36 mouse cellular contexts compared by ENCODE assay signal in the genomic region with DNA sequence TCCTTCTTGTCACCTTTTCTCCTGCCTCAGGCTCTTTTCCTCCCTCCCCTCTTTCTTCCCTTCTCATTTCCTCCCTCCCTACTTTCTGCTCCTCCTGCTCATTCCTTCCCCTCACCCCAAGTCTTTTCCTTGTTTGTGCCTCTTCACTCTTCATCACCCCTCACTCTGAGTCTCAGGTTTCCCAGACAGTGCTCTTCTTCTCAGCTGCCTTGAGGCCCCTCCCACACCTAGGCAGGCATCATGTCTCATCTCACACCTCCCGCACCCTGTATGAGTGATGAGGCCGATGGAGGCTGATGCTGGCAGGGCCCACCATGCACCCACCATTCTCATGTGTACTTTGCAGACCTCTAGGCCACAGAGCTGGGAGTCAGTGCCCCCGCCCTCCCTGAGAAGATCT. TPM values are rescaled to one million over a fixed set of nuclear protein-coding genes. Genes with fewer than 3 reads are reported as not detected.
"Had no signal": no experiment of that assay in that cellular context is flagged by ENCODE, and none has a peak within 500 bp of the region (broad histone marks: within the 10 kb centered on the region; RNA-seq: fewer than 3 reads in every experiment).

No protein-coding gene starts in this region.

- H3K36me3 ChIP-seq: heart, embryonic 13.5 days; heart, embryonic 15.5 days; hindbrain, embryonic 13.5 days; hindbrain, embryonic 15.5 days; limb, embryonic 13.5 days; limb, embryonic 15.5 days; liver, embryonic 12.5 days had no signal

- H3K4me2 ChIP-seq: heart, embryonic 11.5 days; heart, embryonic 13.5 days; heart, embryonic 15.5 days; hindbrain, embryonic 13.5 days; hindbrain, embryonic 15.5 days; limb, embryonic 13.5 days; limb, embryonic 15.5 days; liver, embryonic 12.5 days had no signal

- DNase-seq: gastrocnemius, postnatal 14 days; gastrocnemius, postnatal 36 days; heart, postnatal 14 days; heart, postnatal 36 days; kidney, adult 11 months; kidney, adult 8-10 months; kidney, postnatal 10 days; layer of hippocampus, adult 9-11 months; layer of hippocampus, postnatal 36 days; left cerebral cortex, postnatal 4 days had no signal

- H3K27me3 ChIP-seq: heart, embryonic 15.5 days; hindbrain, embryonic 13.5 days; hindbrain, embryonic 15.5 days; limb, embryonic 13.5 days; limb, embryonic 15.5 days; liver, embryonic 12.5 days had no signal

- H3K27ac ChIP-seq: heart, embryonic 13.5 days; heart, embryonic 15.5 days; hindbrain, embryonic 13.5 days; hindbrain, embryonic 15.5 days; hindbrain, postnatal 0 days; limb, embryonic 13.5 days; limb, embryonic 15.5 days; liver, embryonic 12.5 days; liver, embryonic 14.5 days had no signal

- H3K9ac ChIP-seq: heart, embryonic 13.5 days; heart, embryonic 15.5 days; hindbrain, embryonic 13.5 days; hindbrain, embryonic 15.5 days; limb, embryonic 13.5 days; limb, embryonic 15.5 days; liver, embryonic 12.5 days; liver, embryonic 14.5 days had no signal

- H3K9me3 ChIP-seq: heart, embryonic 13.5 days; heart, embryonic 15.5 days; hindbrain, embryonic 13.5 days; hindbrain, embryonic 15.5 days; limb, embryonic 13.5 days; limb, embryonic 15.5 days; liver, embryonic 12.5 days had no signal

- H3K4me1 ChIP-seq: hindbrain, embryonic 13.5 days; hindbrain, embryonic 15.5 days; limb, embryonic 13.5 days; limb, embryonic 15.5 days; liver, embryonic 12.5 days had no signal

- H3K4me3 ChIP-seq: heart, embryonic 13.5 days; heart, embryonic 15.5 days; hindbrain, embryonic 13.5 days; hindbrain, embryonic 15.5 days; limb, embryonic 13.5 days; limb, embryonic 15.5 days; liver, embryonic 12.5 days had no signal

- ATAC-seq: hindbrain, postnatal 0 days; intestine, embryonic 16.5 days; liver, embryonic 12.5 days had no signal

RNA-seq across cellular contexts. Expression of gene Kcnk16, which starts 25.8 kb away (rescaled TPM):
- total RNA-seq: gastrocnemius, adult 18-20 months; gastrocnemius, postnatal 14 days; gastrocnemius, postnatal 36 days; heart, adult 18-20 months; heart, postnatal 14 days; heart, postnatal 36 days; hematopoietic stem cell, adult 5-6 weeks; hindbrain, postnatal 0 days; layer of hippocampus, adult 18-20 months; layer of hippocampus, adult 8-10 months; layer of hippocampus, postnatal 14 days; layer of hippocampus, postnatal 36 days; left cerebral cortex, adult 18-20 months; left cerebral cortex, adult 8-10 months; left cerebral cortex, postnatal 10 days; left cerebral cortex, postnatal 25 days; left cerebral cortex, postnatal 4 days; liver, adult 2 months had no signal
- polyA plus RNA-seq: gonadal fat pad, adult 2 months; heart, embryonic 11.5 days; heart, postnatal 0 days; hindbrain, embryonic 11.5 days; hindbrain, embryonic 13.5 days; hindbrain, embryonic 15.5 days; hindbrain, postnatal 0 days; limb, embryonic 11.5 days; limb, embryonic 13.5 days; liver, adult 2 months had no signal
